Mouse (Mus musculus): ENCODE data around the gene Ncoa6.
"Not testable (repeated sequence)": the region's sequence is repeated elsewhere in the genome, so short reads cannot be mapped to it uniquely, and the experiment has no call there.

Ncoa6 gene

DNA sequence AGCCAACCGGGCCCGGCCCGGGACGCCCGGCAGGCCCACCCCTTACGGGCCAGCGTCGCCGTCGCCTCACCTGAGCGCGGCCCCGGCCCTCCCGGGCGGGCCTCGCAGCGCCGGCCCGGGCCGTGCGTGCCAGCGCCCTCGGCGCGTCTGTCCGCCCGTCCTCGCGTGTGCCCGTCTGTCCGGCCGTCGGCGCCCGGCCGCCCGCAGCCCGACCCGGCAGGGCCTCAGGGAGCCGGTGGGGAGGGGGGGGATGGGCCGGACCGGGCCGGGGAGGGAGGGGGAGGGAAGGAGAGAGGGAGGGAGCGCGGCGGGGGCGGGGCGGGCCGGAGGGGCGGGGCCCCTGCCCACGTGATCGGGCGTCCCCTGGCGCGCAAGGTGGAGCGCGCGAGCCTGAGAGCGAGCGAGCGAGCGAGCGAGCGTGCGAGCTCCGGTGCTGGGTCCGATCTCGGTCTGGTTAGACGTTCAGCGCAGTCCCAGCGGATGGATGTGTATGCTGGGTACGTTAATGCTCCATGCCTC lies at the start of gene Ncoa6:
Gene Ncoa6, minus strand, starts transcription at position 325 of the 519 bp plus-strand sequence.
- DNase-seq (ENCODE audit: low spot score) = peak; percentile 58

GRCm38 (mm10) chr2:155518531-155519270 lies 45.0 kb upstream of the Ncoa6 start:
- DNase-seq (ENCODE audit: low spot score) = no peak

GRCm38 (mm10) chr2:155517455-155518423 lies 44.0 kb upstream of the Ncoa6 start, which contains the start of the genes Acss2 and Ggt7:
TSS of gene Acss2 (plus strand) at chr2:155517948.
TSS of gene Ggt7 (minus strand) at chr2:155518237.
- peak; percentile 99 for DNase-seq (ENCODE audit: low spot score)

GRCm38 (mm10) chr2:155515941-155516340 lies 42.2 kb upstream of the Ncoa6 start:
- peak; percentile 78 for DNase-seq (ENCODE audit: low spot score)

GRCm38 (mm10) chr2:155514666-155515065 lies 41.0 kb upstream of the Ncoa6 start:
- DNase-seq (ENCODE audit: low spot score) = peak; percentile 88

DNA sequence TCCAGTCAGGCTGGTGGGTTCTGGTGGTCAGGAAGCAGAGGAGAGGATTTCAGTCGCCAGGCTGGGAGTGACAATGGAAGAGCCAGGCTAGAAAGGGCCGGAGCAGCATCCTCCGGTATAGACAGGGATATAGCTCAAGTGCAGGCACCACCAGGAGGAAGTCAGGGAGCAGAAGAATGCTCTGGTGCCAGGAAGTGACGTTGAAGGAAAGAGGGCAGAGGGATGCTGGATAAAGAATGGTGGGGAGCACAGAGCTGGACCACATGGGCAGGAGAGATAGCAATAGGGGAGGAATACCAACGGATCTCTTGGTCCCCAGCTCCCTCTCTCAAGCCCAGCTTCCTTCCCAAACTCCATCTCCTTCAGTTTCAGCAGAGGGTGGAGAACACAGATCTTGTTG lies 39.8 kb upstream of the Ncoa6 start:
- no peak for DNase-seq (ENCODE audit: low spot score)

- peak; percentile 67 for DNase-seq (ENCODE audit: low spot score)
Measured at GRCm38 (mm10) chr2:155512479-155512878, 38.8 kb upstream of the Ncoa6 start.

DNA sequence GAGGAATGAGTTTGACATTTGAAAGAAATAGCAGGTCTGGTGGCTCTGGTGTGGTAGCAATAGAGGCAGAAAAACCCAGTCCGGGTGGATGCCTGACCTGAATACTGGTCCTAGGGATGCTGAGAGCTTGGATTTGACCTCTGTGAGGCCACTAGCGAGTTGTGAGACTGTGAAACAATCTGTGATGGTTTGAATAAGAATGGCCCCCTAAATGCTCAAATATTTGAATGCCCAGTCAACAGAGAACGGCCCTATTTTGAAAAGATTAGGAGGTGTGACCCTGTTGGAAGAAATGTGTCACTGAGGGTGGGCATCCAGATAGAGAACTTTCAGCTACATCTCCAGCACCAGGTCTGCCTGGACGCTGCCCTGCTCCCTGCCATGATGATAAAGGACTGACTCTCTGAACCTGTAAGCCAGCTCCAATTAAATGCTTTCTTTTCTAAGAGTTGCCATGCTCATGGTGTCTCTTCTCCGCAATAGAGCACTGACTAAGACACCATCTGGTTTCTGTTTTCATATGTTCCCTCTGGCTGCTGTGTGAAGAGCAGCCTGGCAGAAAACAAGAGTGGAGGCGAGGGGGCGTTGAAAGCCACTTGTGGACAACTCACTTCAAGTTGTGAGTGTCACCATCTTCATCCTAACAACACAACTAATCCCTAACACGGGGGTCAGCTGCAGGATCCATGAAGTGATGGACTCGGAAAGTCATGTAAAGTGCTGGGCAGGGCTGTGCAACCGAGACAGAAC lies 34.2 kb upstream of the Ncoa6 start:
- peak; percentile 51 for DNase-seq (ENCODE audit: low spot score)

- no peak for DNase-seq (ENCODE audit: low spot score)
Measured at GRCm38 (mm10) chr2:155505811-155506210, 32.1 kb upstream of the Ncoa6 start.

DNA sequence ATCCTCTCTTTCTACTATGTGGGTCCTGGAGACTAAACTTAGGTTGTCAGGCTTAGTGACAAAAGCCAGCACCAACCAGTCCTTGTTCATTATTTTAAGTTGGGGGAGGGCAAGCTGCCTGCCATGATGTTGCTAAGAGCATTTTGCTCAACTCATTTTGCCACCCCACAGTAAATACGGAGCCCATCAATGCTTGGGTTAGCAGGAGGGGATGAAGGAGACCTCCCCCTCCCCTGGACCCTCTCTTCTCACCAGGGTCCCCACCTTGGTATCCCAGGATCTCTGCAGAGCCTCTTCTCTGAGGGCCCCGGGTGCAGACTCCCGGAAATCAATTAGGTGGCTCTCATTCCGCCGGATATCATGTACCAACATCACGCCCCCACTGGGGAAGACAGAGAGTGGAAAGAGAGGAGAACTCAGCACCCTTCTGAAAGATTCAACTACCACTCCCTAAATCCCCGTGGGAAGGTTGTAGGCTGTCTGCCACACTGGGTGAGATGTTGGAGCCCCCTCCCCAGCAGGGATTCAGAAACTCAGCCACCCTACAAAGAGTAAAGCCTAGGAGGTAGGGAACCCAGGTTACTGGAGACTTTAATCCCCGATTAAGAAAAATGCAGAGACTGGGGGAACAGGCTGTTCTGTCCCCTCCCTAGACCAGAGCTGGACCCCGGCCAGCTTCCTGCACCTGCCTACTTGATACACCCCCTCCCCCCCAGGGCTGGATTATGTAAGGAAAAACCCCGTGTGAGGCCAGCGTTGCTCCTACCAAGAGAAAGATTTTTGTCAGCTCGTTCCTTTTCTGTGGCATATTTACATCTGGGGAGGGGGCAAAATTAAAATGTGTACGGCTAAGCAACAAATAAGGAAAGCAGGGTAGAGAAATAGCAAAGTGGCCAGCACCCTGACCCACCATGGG lies 31.0 kb upstream of the Ncoa6 start:
- no peak for DNase-seq (ENCODE audit: low spot score)

GRCm38 (mm10) chr2:155502596-155502995 lies 28.9 kb upstream of the Ncoa6 start:
- no peak for DNase-seq (ENCODE audit: low spot score)

- DNase-seq (ENCODE audit: low spot score) = no peak
Measured at GRCm38 (mm10) chr2:155490998-155491397, 17.3 kb upstream of the Ncoa6 start.

DNA sequence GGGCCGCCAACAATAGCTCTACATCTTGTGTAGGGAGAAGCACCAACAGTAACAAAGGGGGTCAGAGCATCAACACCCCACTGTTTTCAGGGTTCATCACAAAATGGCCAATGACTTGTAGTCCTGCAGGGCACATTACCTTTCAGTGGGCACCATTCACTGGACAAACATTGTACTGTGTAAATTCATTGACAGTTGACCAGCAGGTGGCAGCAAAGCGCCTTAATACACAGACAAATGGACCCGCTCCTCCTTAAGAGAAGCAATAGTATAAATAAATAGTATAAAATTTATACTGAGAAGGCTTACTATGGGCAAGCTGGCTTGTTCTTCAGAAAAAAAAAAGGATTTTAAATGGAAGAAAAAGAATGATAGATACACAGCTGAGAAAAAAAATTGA lies 8.3 kb upstream of the Ncoa6 start:
- DNase-seq (ENCODE audit: low spot score) = peak; percentile 56

- peak; percentile 24 for DNase-seq (ENCODE audit: low spot score)
Measured at GRCm38 (mm10) chr2:155472671-155473569, 774 bp downstream of the Ncoa6 start.

DNA sequence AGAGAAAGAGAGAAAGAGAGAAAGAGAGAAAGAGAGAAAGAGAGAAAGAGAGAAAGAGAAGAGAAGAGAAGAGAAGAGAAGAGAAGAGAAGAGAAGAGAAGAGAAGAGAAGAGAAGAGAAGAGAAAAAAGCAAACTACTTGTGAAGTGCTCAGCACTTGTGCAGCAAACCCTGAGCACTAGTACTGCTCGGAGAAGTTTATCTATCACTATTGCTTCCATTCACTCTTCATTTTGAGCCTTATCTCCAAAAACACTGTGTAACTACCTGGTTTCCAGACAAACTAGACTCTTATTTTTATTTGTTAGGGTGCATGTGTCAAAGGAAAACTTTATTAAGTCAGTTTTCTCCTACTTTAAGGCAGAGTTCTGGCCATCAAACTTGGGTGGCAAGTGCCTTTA lies 6.8 kb downstream of the Ncoa6 start:
- no peak for DNase-seq (ENCODE audit: low spot score)

- DNase-seq (ENCODE audit: low spot score) = no peak
Measured at GRCm38 (mm10) chr2:155453591-155453990, 20.1 kb downstream of the Ncoa6 start.

DNA sequence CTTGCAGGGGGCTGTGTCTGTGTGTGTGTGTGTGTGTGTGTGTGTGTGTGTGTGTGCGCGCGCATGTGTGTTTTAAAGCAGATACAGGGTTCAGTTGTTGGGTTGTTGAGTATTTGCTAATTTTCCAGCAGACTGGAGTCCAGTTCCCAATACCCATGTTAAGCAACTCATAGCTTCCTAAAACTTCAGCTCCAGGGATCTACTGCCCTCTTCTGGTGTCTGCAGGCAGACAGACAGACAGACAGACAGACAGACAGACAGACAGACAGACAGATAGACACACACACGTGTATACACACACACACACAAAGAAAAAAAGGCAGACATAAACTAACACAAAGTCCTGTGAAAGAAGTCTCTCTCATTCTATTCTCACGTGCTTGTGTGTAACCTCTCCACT lies 22.4 kb downstream of the Ncoa6 start:
- DNase-seq (ENCODE audit: low spot score) = no peak

DNA sequence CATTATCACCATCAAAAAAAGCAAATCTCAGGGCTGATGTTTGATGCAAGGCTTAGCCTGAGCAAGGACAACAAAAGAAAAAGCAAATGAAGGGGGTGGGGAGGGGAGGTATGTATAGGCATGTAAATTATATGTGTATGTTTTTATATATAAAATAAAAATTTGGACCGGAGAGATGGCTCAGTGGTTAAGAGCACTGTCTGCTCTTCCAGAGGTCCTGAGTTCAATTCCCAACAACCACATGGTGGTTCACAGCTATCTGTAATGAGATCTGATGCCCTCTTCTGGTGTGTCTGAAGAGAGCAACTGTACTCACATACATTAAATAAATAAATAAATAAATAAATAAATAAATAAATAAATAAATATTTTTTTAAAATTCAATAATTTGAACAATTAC lies 25.8 kb downstream of the Ncoa6 start:
- DNase-seq (ENCODE audit: low spot score) = not testable (repeated sequence)

DNA sequence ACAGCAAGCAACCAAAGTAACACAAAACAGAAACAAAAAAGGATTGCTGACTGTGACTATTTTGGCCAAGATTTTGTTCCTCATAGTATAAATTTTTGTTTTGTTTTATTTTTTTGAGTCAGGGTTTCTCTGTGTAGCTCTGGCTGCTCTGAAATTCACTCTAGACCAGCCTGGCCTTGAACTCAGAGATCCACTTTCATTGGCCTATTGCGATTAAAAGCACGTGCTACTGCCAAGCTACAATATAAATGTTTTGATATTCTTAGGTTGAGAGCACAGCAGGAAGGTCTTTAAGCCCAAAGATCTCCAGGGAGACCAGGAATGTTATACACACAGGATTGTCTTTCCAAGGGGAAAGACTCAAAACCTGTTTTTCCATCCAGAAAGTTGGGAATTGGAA lies 30.2 kb downstream of the Ncoa6 start:
- DNase-seq (ENCODE audit: low spot score) = no peak

DNA sequence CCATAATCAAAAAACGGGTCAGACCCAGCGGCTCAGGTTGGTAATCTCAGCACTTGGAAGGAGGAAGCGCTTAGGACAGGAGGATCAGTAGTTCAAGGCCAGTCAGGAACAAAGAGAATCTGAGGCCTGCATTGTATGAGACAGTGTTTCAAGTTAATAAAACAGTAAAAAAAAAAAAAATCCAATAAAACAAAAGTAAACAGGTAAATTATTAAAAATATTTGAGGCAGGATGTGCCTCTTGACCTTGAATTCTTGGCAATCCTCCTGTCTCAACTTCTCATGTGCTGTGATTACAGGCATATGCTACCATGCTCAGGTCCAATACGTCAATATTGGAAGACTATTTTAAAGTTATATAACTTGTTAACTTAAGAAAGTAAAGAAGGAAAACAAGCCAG lies 30.8 kb downstream of the Ncoa6 start:
- no peak for DNase-seq (ENCODE audit: low spot score)

All from layer of hippocampus, adult 11-12 months (tissue).